Mouse (Mus musculus) c-Kit-negative CD71-positive TER-119-positive erythroid progenitor cells, embryonic 14.5 days (primary cell): Measurements from ENCODE around the gene Prrc2a.

Experiments
- DNase-seq: peaks from one replicate; pipeline ENCODE4 v3.0.0-alpha.2; 2013; ENCODE audit warnings: low read depth, low spot score

The Prrc2a gene

DNA sequence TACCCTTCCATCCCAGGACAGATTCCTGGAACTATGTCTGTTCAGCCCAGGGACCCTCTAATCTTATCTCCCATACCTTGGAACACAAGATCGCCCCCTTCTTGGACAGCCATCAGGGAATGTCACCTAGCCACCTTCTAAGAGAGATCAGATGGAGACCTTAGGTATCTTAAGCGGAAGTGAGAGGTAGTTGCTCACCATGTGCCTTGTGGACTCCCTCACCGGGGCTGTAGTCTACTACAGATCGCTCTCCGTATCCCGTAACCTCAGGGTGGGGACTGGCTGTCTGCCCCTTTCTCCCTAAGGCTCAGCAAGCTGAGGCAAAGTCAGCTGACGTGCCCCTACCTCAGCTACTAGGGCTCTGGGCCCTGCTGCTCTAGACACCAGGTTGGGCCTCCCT is 60.6 kb downstream of the Prrc2a start:
- DNase-seq: no peak

DNA sequence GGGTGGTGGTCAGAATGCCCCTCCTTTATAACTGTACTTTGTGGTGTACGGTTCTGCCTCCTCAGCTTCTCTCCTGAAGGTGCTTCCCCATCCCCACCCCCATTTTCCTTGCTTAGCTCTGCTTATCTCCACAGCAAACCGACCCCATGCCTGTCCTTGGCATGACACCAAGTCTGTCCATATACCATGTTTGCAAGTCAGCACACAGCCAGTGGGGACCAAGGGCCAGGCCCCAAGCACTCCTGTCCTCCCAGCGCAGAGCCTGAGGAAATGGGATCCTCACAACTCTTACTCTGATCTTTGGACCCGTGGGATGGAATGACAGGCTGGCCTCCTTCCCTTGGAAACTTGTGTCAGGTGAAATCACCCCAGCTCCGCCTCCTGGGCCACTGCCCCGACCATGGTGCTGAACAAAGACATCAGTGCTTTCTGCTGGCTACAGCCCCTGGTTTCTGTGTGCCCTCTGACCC is 61.4 kb downstream of the Prrc2a start:
- DNase-seq: no peak

DNA sequence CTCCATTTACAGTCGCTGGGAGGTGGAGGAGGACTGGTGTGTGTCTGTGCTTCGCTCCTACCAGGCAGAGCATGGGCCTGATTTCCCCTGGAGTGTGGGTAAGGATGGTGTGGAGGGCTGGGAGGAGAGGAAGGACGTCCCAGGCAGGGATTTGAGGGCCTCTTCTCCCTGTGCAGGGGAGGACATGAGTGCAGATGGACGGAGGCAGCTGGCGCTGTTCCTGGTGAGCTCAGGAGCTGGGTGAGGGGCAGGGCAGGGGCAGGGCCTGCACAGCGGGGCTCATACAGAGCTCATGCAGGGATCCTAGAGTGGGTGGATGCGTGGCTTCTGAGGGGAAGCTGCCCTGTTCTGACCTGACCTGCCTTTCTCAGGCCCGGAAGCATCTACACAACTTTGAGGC is 62.4 kb downstream of the Prrc2a start:
- DNase-seq: no peak

DNA sequence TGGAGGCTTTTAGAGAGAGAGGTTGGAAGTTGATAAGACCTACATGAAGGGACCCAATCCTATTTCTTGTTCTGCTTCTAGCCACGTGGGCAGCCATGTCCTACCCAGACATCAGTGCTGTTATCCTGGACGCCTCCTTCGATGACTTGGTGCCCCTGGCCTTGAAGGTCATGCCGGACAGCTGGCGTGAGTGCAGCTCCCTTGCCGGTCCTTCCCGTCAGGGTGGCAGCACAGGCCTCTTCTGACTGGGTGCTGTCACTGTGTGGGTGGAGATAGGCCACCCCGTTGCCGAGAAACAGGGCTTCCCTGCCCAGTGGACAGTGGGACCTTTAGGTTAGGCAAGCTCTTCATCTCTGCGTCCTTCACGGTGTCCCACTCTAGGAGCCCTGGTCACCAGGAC is 63.5 kb downstream of the Prrc2a start:
- DNase-seq: no peak

DNA sequence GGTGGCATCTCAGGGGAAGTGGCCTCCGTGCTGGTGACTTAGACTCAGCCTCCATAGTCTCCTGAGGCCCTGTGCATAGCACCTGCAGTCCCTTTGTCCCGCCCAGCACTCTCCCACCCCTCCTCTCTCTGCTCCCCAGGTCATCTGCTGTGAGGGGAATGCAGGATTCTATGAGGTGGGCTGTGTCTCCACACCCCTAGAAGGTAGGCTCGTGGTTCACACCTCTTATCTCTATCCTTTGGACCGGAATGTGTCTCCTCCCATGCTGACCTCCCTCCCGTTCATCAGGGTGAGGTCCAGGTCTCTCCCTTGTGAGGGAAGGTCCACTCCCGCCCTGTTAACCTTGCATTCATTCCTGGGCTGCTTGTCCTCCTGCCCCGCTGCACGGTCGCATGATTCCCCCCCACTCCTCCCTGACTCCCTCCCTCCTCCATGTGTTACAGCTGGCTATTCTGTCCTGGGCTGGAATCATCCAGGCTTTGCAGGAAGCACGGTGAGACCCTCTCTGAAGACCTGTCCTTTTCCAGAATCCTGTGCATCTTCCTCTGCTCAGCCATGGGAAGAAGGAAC is 64.4 kb downstream of the Prrc2a start:
- DNase-seq: no peak
